Mouse (Mus musculus): Measurements from ENCODE around the gene Dph3. TPM values are rescaled to one million over a fixed set of nuclear protein-coding genes. Genes with fewer than 3 reads are reported as not detected.

Gene Dph3
- 80.3 and 87.0 TPM in 2 replicates for polyA plus RNA-seq (2015; fragmentation: Nextera tagmentation; extraction: Ambion mirVana)

GRCm38 (mm10) chr14:32085486-32086201 lies at the start of gene Dph3:
Gene Dph3 (minus strand): TSS chr14:32085729.

GRCm38 (mm10) chr14:32084761-32085485 lies 606 bp downstream of the Dph3 start, which contains the start of gene Oxnad1:
Gene Oxnad1 (plus strand): TSS chr14:32085374.

Other genes starting within 250 kb of the Dph3 start
- gene Galnt15, start 56.7 kb downstream of the Dph3 start, polyA plus RNA-seq (2015; fragmentation: Nextera tagmentation; extraction: Ambion mirVana): 0.37 and 0.53 TPM in 2 replicates
- gene Oxnad1, start 355 bp downstream of the Dph3 start, polyA plus RNA-seq (2015; fragmentation: Nextera tagmentation; extraction: Ambion mirVana): 16.1 and 16.9 TPM in 2 replicates
- 0.91 and 1.2 TPM in 2 replicates for gene Msmb, start 56.3 kb upstream of the Dph3 start, polyA plus RNA-seq (2015; fragmentation: Nextera tagmentation; extraction: Ambion mirVana)
- 171 and 184 TPM in 2 replicates for gene Ncoa4, start 74.1 kb upstream of the Dph3 start, polyA plus RNA-seq (2015; fragmentation: Nextera tagmentation; extraction: Ambion mirVana)
- 181 and 206 TPM in 2 replicates for gene Timm23, start 116.2 kb upstream of the Dph3 start, polyA plus RNA-seq (2015; fragmentation: Nextera tagmentation; extraction: Ambion mirVana)
- 14.2 and 16.3 TPM in 2 replicates for gene Parg, start 116.2 kb upstream of the Dph3 start, polyA plus RNA-seq (2015; fragmentation: Nextera tagmentation; extraction: Ambion mirVana)
- 0.38 and 1.0 TPM in 2 replicates for gene Ogdhl, start 236.3 kb upstream of the Dph3 start, polyA plus RNA-seq (2015; fragmentation: Nextera tagmentation; extraction: Ambion mirVana)

All from spleen, postnatal 0 days (tissue).